Mouse (Mus musculus) olfactory bulb, adult 2 months (tissue): ENCODE results near the gene Arf5. TPM values are rescaled to one million over a fixed set of nuclear protein-coding genes. Genes with fewer than 3 reads are reported as not detected.

ENCODE experiments used
- H3K27ac ChIP-seq: fragments of 200-500 bp; 2 replicates; pipeline ENCODE4 v1.5.1; 2012; ENCODE audit warnings: low read depth, low read length; ENCODE audit not compliant: insufficient read depth
- H3K4me1 ChIP-seq: fragments of 200-500 bp; 2 replicates; pipeline ENCODE4 v1.6.1; 2012; ENCODE audit warnings: low read length; ENCODE audit not compliant: control insufficient read depth, insufficient read depth
- H3K4me3 ChIP-seq: fragments of 200-500 bp; 2 replicates; pipeline ENCODE4 v1.5.1; 2012; ENCODE audit warnings: mild to moderate bottlenecking, low read depth, low read length, moderate library complexity; ENCODE audit not compliant: insufficient read depth
- CTCF ChIP-seq: fragments of 200-500 bp; IDR thresholded peaks from 2 replicates; pipeline ENCODE4 v1.5.1; 2012; ENCODE audit warnings: low read depth, mild to moderate bottlenecking, low read length, moderate library complexity; ENCODE audit not compliant: insufficient read depth
- POLR2A ChIP-seq: fragments of 200-500 bp; IDR thresholded peaks from 2 replicates; pipeline ENCODE4 v1.6.1; 2012; ENCODE audit warnings: mild to moderate bottlenecking, low read depth, low read length, moderate library complexity; ENCODE audit not compliant: insufficient read depth
- WGBS: fragments of 180-500 bp; shearing (Covaris S2); methylation state at CpG from one replicate; pipeline ENCODE4 v1.1.7; 2018; 5-methylcytosine and 5-hydroxymethylcytosine counted together
- polyA plus RNA-seq: library from polyadenylated mRNA; stranded (reverse); fragments of >200 nt; gene quantifications from 2 replicates; pipeline ENCODE4 v1.2.4, GENCODE M21; 2012; ENCODE audit warnings: low replicate concordance; ENCODE audit not compliant: missing spikeins, insufficient read depth, insufficient read length

Gene Arf5
- polyA plus RNA-seq, 1 experiment: not detected

GRCm38 (mm10) chr6:28423767-28424695, 671 bp downstream of the Arf5 start:
- TF ChIP-seq CTCF: no peak
- TF ChIP-seq POLR2A: no peak
- 9% methylated on average over 42 of the region's 46 CpGs for WGBS
- peaks cover 25% of the 10 kb centered on the region for H3K4me1 ChIP-seq
- H3K4me3 ChIP-seq: peak overlapping the region; percentile 97
- H3K27ac ChIP-seq: 0 out of 2 replicates have a peak overlapping the region, but pooled peaks have one; percentile 3

GRCm38 (mm10) chr6:28425019-28425418, 1.7 kb downstream of the Arf5 start:
- Histone ChIP-seq H3K4me3 (no peak overlapping the region), H3K27ac (no peak overlapping the region), H3K4me1 (peaks cover 23% of the 10 kb centered on the region)
- 64% methylated on average over 6 of the region's 6 CpGs for WGBS
- TF ChIP-seq CTCF: no peak
- TF ChIP-seq POLR2A: no peak

GRCm38 (mm10) chr6:28427096-28427839, 3.9 kb downstream of the Arf5 start, which contains the start of gene Fscn3:
Gene Fscn3, plus strand, starts transcription at chr6:28427789.
- WGBS: 79% methylated on average over 3 of the region's 3 CpGs
- TF ChIP-seq CTCF: no peak
- TF ChIP-seq POLR2A: no peak
- H3K4me1 ChIP-seq: peaks cover 14% of the 10 kb centered on the region
- H3K27ac ChIP-seq: no peak within 1 kb of the TSS
- H3K4me3 ChIP-seq: no peak within 1 kb of the TSS

GRCm38 (mm10) chr6:28428290-28428689, 4.9 kb downstream of the Arf5 start, which contains the start of gene Gcc1:
Gene Gcc1, minus strand, starts transcription at chr6:28428390.
- TF ChIP-seq POLR2A: no peak
- no peak for TF ChIP-seq CTCF
- WGBS: 88% methylated on average over 3 of the region's 3 CpGs

GRCm38 (mm10) chr6:28429870-28430269, 6.5 kb downstream of the Arf5 start:
- no peak overlapping the region for H3K27ac ChIP-seq
- WGBS: 90% methylated on average over 11 of the region's 11 CpGs
- peaks cover 6% of the 10 kb centered on the region for H3K4me1 ChIP-seq
- H3K4me3 ChIP-seq: no peak overlapping the region
- TF ChIP-seq POLR2A: no peak
- TF ChIP-seq CTCF: no peak

More at GRCm38 (mm10) chr6:28428290-28428689, 4.9 kb downstream of the Arf5 start, which contains the start of gene Gcc1:
- H3K4me3 ChIP-seq: no peak within 1 kb of the TSS
- H3K4me1 ChIP-seq: peaks cover 14% of the 10 kb centered on the region
- no peak within 1 kb of the TSS for H3K27ac ChIP-seq

GRCm38 (mm10) chr6:28430795-28431537, 7.6 kb downstream of the Arf5 start:
- Histone ChIP-seq H3K4me1 (no peaks in the 10 kb centered on the region), H3K4me3 (no peak overlapping the region), H3K27ac (no peak overlapping the region)
- WGBS: 81% methylated on average over 10 of the region's 10 CpGs
- TF ChIP-seq CTCF: no peak
- TF ChIP-seq POLR2A: no peak

- Histone ChIP-seq H3K4me1 (no peaks in the 10 kb centered on the region), H3K27ac (no peak overlapping the region), H3K4me3 (no peak overlapping the region)
- TF ChIP-seq CTCF (no peak), POLR2A (no peak)
- 86% methylated on average over 6 of the region's 6 CpGs for WGBS
These were observed 8.1 kb downstream of the Arf5 start for GRCm38 (mm10) chr6:28431538-28431855.

GRCm38 (mm10) chr6:28447937-28448336, 24.6 kb downstream of the Arf5 start:
- Histone ChIP-seq H3K27ac (no peak overlapping the region), H3K4me3 (no peak overlapping the region), H3K4me1 (no peaks in the 10 kb centered on the region)
- WGBS: 26% methylated on average over 7 of the region's 7 CpGs
- TF ChIP-seq POLR2A: no peak
- no peak for TF ChIP-seq CTCF
